Mouse (Mus musculus): ENCODE results near the gene Frmpd4. TPM values are rescaled to one million over a fixed set of nuclear protein-coding genes. Genes with fewer than 3 reads are reported as not detected.

The Frmpd4 gene
- polyA plus RNA-seq, 1 experiment, result 0.01 TPM

DNA sequence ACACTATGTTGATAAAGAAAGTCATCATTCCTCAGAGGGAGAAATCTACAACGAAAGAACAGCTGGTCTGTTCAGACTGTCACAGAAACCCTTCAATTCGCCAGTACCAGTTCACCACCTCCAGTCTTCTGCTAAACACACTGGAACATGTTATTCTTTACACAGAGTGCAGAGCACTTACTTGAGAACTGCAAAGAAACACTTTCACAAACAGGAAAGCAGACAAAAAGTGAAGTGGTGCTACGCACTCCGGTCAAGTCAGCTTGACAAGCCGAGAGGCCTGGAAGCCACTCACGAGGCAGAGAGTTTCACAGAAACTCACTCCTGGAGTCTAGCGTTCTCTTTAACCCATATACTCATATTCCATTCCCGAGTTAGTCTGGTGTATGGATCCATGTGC is 387.5 kb downstream of the Frmpd4 start:
- no peaks in the 10 kb centered on the region; the same call in 1 of the 2 replicates for H3K4me1 ChIP-seq (ENCODE audit: control insufficient read depth, insufficient read depth, low read length)
- TF ChIP-seq CTCF (IDR thresholded peaks at IDR 0.05; ENCODE audit: insufficient read depth, low read length) (no peak), POLR2A (IDR thresholded peaks at IDR 0.05; ENCODE audit: borderline replicate concordance, extremely low read depth, low read depth, low read length) (no peak)
- peak; percentile 4 for DNase-seq
- H3K4me3 ChIP-seq (replicated peaks; ENCODE audit: extremely low read depth, low read depth, low read length), result no peak overlapping the region
- WGBS, result 70% methylated on average over 8 of the region's 8 CpGs

- no peak for TF ChIP-seq CTCF (IDR thresholded peaks at IDR 0.05; ENCODE audit: insufficient read depth, low read length)
- TF ChIP-seq POLR2A (IDR thresholded peaks at IDR 0.05; ENCODE audit: borderline replicate concordance, extremely low read depth, low read depth, low read length), result no peak
- DNase-seq, result no peak
- H3K4me3 ChIP-seq (replicated peaks; ENCODE audit: extremely low read depth, low read depth, low read length), result no peak overlapping the region
- H3K4me1 ChIP-seq (ENCODE audit: control insufficient read depth, insufficient read depth, low read length), result no peaks in the 10 kb centered on the region
Measured at GRCm38 (mm10) chrX:168163001-168163400, 414.0 kb downstream of the Frmpd4 start.

- TF ChIP-seq POLR2A (IDR thresholded peaks at IDR 0.05; ENCODE audit: borderline replicate concordance, extremely low read depth, low read depth, low read length) (no peak), CTCF (IDR thresholded peaks at IDR 0.05; ENCODE audit: insufficient read depth, low read length) (no peak)
- WGBS, result 58% methylated on average over 3 of the region's 3 CpGs
- Histone ChIP-seq H3K4me1 (ENCODE audit: control insufficient read depth, insufficient read depth, low read length) (no peaks in the 10 kb centered on the region), H3K4me3 (replicated peaks; ENCODE audit: extremely low read depth, low read depth, low read length) (no peak overlapping the region)
- no peak for DNase-seq
Measured at GRCm38 (mm10) chrX:168158866-168159265, 418.2 kb downstream of the Frmpd4 start.

DNA sequence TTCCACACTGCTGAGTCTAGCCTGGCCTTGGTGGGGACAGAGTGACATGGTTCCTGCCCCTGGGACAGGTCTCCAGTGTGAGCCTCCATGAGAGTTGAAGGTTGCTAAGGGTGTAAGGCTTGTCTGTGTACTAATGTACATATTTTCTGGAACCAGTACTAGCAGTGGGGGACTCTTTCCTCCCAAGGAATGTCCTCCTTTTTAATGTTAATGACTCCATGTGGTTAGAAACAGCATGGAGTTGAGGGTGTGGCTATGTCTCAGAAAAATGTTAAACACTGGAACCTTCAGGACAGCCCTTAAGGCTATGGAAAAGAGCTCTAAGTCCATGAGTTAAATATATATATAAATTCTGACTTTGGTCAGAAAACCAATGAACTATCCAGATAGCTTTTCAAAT is 436.0 kb downstream of the Frmpd4 start:
- no peak for DNase-seq
- Histone ChIP-seq H3K4me3 (replicated peaks; ENCODE audit: extremely low read depth, low read depth, low read length) (no peak overlapping the region), H3K4me1 (ENCODE audit: control insufficient read depth, insufficient read depth, low read length) (no peaks in the 10 kb centered on the region)
- TF ChIP-seq POLR2A (IDR thresholded peaks at IDR 0.05; ENCODE audit: borderline replicate concordance, extremely low read depth, low read depth, low read length), result no peak
- no peak for TF ChIP-seq CTCF (IDR thresholded peaks at IDR 0.05; ENCODE audit: insufficient read depth, low read length)

- H3K4me1 ChIP-seq (ENCODE audit: control insufficient read depth, insufficient read depth, low read length), result no peaks in the 10 kb centered on the region
- no peak for TF ChIP-seq POLR2A (IDR thresholded peaks at IDR 0.05; ENCODE audit: borderline replicate concordance, extremely low read depth, low read depth, low read length)
- no peak for TF ChIP-seq CTCF (IDR thresholded peaks at IDR 0.05; ENCODE audit: insufficient read depth, low read length)
- WGBS, result 19% methylated on average over 8 of the region's 8 CpGs
- no peak overlapping the region for H3K4me3 ChIP-seq (replicated peaks; ENCODE audit: extremely low read depth, low read depth, low read length)
- no peak for DNase-seq
Measured at GRCm38 (mm10) chrX:168124043-168124442, 453.0 kb downstream of the Frmpd4 start.

DNA sequence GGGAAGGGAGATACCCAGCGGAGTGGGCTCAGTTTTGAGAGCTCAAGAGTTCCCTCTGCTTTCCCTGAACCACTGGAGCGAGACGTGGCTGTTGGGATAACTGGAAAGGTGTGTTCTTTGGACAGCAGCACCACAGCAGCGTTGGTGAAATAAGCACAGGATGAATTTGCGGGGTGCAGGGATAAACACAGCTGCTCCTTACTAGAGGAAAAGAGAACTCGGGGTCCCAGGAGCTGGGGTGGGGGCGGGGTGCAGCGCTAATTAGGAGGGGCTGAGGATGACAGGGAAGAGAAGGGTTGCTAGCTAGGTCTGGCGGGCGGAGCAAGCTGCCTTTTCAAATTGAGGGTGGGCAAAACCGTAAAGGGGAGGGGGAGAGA is 453.5 kb downstream of the Frmpd4 start:
- TF ChIP-seq CTCF (IDR thresholded peaks at IDR 0.05; ENCODE audit: insufficient read depth, low read length), result no peak
- no peak for TF ChIP-seq POLR2A (IDR thresholded peaks at IDR 0.05; ENCODE audit: borderline replicate concordance, extremely low read depth, low read depth, low read length)
- Histone ChIP-seq H3K4me3 (replicated peaks; ENCODE audit: extremely low read depth, low read depth, low read length) (no peak overlapping the region), H3K4me1 (ENCODE audit: control insufficient read depth, insufficient read depth, low read length) (no peaks in the 10 kb centered on the region)
- WGBS, result 15% methylated on average over 11 of the region's 11 CpGs
- no peak for DNase-seq

- peak overlapping the region; percentile 10 for H3K4me3 ChIP-seq (replicated peaks; ENCODE audit: extremely low read depth, low read depth, low read length)
- WGBS, result 24% methylated on average over 42 of the region's 42 CpGs
- TF ChIP-seq CTCF (IDR thresholded peaks at IDR 0.05; ENCODE audit: insufficient read depth, low read length), result no peak
- no peak for TF ChIP-seq POLR2A (IDR thresholded peaks at IDR 0.05; ENCODE audit: borderline replicate concordance, extremely low read depth, low read depth, low read length)
- H3K4me1 ChIP-seq (ENCODE audit: control insufficient read depth, insufficient read depth, low read length), result no peaks in the 10 kb centered on the region
- DNase-seq, result no peak
Measured at GRCm38 (mm10) chrX:168122806-168123588, 454.0 kb downstream of the Frmpd4 start.

GRCm38 (mm10) chrX:168041589-168041988 is 535.4 kb downstream of the Frmpd4 start:
- TF ChIP-seq CTCF (IDR thresholded peaks at IDR 0.05; ENCODE audit: insufficient read depth, low read length) (no peak), POLR2A (IDR thresholded peaks at IDR 0.05; ENCODE audit: borderline replicate concordance, extremely low read depth, low read depth, low read length) (no peak)
- no peaks in the 10 kb centered on the region for H3K4me1 ChIP-seq (ENCODE audit: control insufficient read depth, insufficient read depth, low read length)
- DNase-seq, result no peak
- H3K4me3 ChIP-seq (replicated peaks; ENCODE audit: extremely low read depth, low read depth, low read length), result no peak overlapping the region

GRCm38 (mm10) chrX:168020574-168021145 is 556.4 kb downstream of the Frmpd4 start:
- Histone ChIP-seq H3K4me1 (ENCODE audit: control insufficient read depth, insufficient read depth, low read length) (no peaks in the 10 kb centered on the region), H3K4me3 (replicated peaks; ENCODE audit: extremely low read depth, low read depth, low read length) (no peak overlapping the region)
- no peak for DNase-seq
- 59% methylated on average over 4 of the region's 4 CpGs for WGBS
- no peak for TF ChIP-seq CTCF (IDR thresholded peaks at IDR 0.05; ENCODE audit: insufficient read depth, low read length)
- no peak for TF ChIP-seq POLR2A (IDR thresholded peaks at IDR 0.05; ENCODE audit: borderline replicate concordance, extremely low read depth, low read depth, low read length)

DNA sequence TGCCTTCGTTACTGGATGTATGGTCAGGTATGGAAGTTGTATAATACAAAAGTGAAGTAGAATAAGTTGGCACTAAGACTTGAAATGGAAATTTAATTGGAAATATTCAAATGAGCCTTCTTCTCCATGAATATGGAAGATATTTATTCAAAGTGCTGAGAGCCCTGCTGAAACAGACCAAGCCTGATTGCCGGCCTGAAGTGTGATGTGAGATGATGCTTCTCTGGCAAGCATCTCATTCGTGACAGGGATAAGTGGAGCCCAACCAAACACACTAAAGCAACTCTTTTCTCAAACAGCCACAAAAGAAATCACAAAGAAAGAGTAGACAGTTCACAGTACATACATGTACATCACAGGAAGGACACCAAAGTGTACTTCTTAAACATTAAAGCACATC is 559.2 kb downstream of the Frmpd4 start:
- WGBS, result 66% methylated on average over 3 of the region's 3 CpGs
- TF ChIP-seq CTCF (IDR thresholded peaks at IDR 0.05; ENCODE audit: insufficient read depth, low read length) (no peak), POLR2A (IDR thresholded peaks at IDR 0.05; ENCODE audit: borderline replicate concordance, extremely low read depth, low read depth, low read length) (no peak)
- Histone ChIP-seq H3K4me1 (ENCODE audit: control insufficient read depth, insufficient read depth, low read length) (no peaks in the 10 kb centered on the region), H3K4me3 (replicated peaks; ENCODE audit: extremely low read depth, low read depth, low read length) (no peak overlapping the region)
- no peak for DNase-seq

All from lung, adult 2 months (tissue).